Comparison of ENCODE assay signal across 8 mouse cellular contexts in the genomic region with DNA sequence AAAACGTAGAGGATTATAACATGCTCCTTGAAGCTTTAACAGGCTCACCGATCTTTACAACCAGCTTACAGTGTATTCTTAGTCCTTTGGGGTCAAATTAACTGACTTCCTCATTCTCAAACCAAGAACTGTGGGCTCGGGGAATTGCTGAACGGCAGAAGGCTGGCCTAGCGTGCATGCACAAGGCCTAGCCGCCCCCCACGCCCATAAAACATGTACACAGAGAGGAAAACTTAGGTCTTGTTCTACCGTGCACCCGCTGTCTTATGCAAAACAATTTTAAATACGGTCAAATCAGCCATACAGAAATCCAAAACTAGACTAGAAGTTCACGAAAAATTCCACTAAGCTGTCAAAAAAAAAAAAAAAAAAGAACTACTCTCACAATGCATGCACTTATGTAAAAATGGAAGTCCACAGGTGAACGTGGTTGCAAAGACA. TPM values are rescaled to one million over a fixed set of nuclear protein-coding genes. Genes with fewer than 3 reads are reported as not detected.
DNase-seq lines count a peak whose midpoint lies in the region; ATAC-seq and TF ChIP-seq lines count a peak whose summit lies in the region.

No protein-coding gene starts in this region.

- peak; percentile 41 for DNase-seq in layer of hippocampus, adult 11-12 months (ENCODE audit: low spot score)
- no peak for DNase-seq in layer of hippocampus, adult 8-10 months (ENCODE audit: low spot score in 2 of 2)
- peak; percentile 25 for DNase-seq in c-Kit-negative CD71-positive TER-119-positive erythroid progenitor cells, embryonic 14.5 days (ENCODE audit: low read depth, low spot score)
- peak; percentile 53 to 67 for DNase-seq in kidney, postnatal 4 days
- no peak for DNase-seq in midbrain, embryonic 11.5 days (ENCODE audit: low spot score, missing footprints)
- peak; percentile 33 for DNase-seq in thymus, adult 2 months
- DNase-seq in cerebellum, postnatal 4 days (ENCODE audit: low spot score in 2 of 2), result no peak

- peak overlapping the region; percentile 95 for H3K4me3 ChIP-seq in heart, embryonic 11.5 days (ENCODE audit: low read depth, low read length)
- peak overlapping the region; percentile 74 for H3K4me3 ChIP-seq in midbrain, embryonic 11.5 days (ENCODE audit: low read depth, low read length)
- peak overlapping the region; percentile 84 for H3K4me3 ChIP-seq in thymus, adult 2 months (ENCODE audit: control insufficient read depth, insufficient read depth, low read length)

- H3K9ac ChIP-seq in heart, embryonic 11.5 days (ENCODE audit: low read depth, low read length), result peak overlapping the region; percentile 100
- peak overlapping the region; percentile 94 for H3K9ac ChIP-seq in midbrain, embryonic 11.5 days (ENCODE audit: low read length)

- H3K4me1 ChIP-seq in heart, embryonic 11.5 days (ENCODE audit: control insufficient read depth, insufficient read depth, low read length), result peaks cover 3% of the 10 kb centered on the region; the same call in 1 of the 2 replicates
- peaks cover 5% of the 10 kb centered on the region; the same call in 1 of the 2 replicates for H3K4me1 ChIP-seq in midbrain, embryonic 11.5 days (ENCODE audit: control insufficient read depth, insufficient read depth, low read length)
- H3K4me1 ChIP-seq in thymus, adult 2 months (replicated peaks; ENCODE audit: control insufficient read depth, insufficient read depth, low read length), result peaks cover 3% of the 10 kb centered on the region; the same call in 1 of the 2 replicates

- TF ChIP-seq CTCF in thymus, adult 2 months (IDR thresholded peaks at IDR 0.05; ENCODE audit: borderline replicate concordance, control insufficient read depth, extremely low read depth, insufficient read depth, low read length, poor library complexity), result no peak

- no peaks in the 10 kb centered on the region for H3K9me3 ChIP-seq in heart, embryonic 11.5 days (replicated peaks; ENCODE audit: control insufficient read depth, low read length)
- H3K9me3 ChIP-seq in midbrain, embryonic 11.5 days (ENCODE audit: control insufficient read depth, low read length), result no peaks in the 10 kb centered on the region

- peak overlapping the region; percentile 99 for H3K27ac ChIP-seq in heart, embryonic 11.5 days (ENCODE audit: low read depth, low read length)
- peak overlapping the region; percentile 95; the same call in 1 of the 2 replicates for H3K27ac ChIP-seq in midbrain, embryonic 11.5 days (ENCODE audit: low read depth, low read length)
- H3K27ac ChIP-seq in thymus, adult 2 months (ENCODE audit: control insufficient read depth, insufficient read depth, low read length), result peak overlapping the region; percentile 93

- TF ChIP-seq POLR2A in thymus, adult 2 months (IDR thresholded peaks at IDR 0.05; ENCODE audit: control insufficient read depth, extremely low read depth, insufficient read depth, low read length, poor library complexity), result no peak

- no peaks in the 10 kb centered on the region for H3K27me3 ChIP-seq in heart, embryonic 11.5 days (ENCODE audit: control insufficient read depth, insufficient read depth, low read length)
- H3K27me3 ChIP-seq in midbrain, embryonic 11.5 days (ENCODE audit: control insufficient read depth, insufficient read depth, low read length), result no peaks in the 10 kb centered on the region
- H3K27me3 ChIP-seq in thymus, adult 2 months (ENCODE audit: control insufficient read depth, insufficient read depth, low read length), result no peaks in the 10 kb centered on the region

- peak overlapping the region; percentile 94 for H3K4me2 ChIP-seq in heart, embryonic 11.5 days
- H3K4me2 ChIP-seq in midbrain, embryonic 11.5 days, result peak overlapping the region; percentile 61

- WGBS in heart, embryonic 11.5 days (ENCODE audit: insufficient replicate concordance), result 5% methylated on average over 12 of the region's 12 CpGs
- WGBS in midbrain, embryonic 11.5 days, result 4% methylated on average over 12 of the region's 12 CpGs
- WGBS in thymus, adult 2 months, result under 1% methylated on average over 12 of the region's 12 CpGs

- no peaks in the 10 kb centered on the region; the same call in 1 of the 2 replicates for H3K36me3 ChIP-seq in heart, embryonic 11.5 days (ENCODE audit: control insufficient read depth, insufficient read depth, low read length)
- no peaks in the 10 kb centered on the region for H3K36me3 ChIP-seq in midbrain, embryonic 11.5 days (ENCODE audit: control insufficient read depth, insufficient read depth, low read length)
- H3K36me3 ChIP-seq in thymus, adult 2 months (ENCODE audit: control insufficient read depth, insufficient read depth, low read length), result no peaks in the 10 kb centered on the region

- no peak for ATAC-seq in heart, embryonic 11.5 days (replicated peaks; ENCODE audit: insufficient number of reproducible peaks, low FRiP score, low TSS enrichment)
- no peak for ATAC-seq in midbrain, embryonic 11.5 days (ENCODE audit: low FRiP score)

RNA-seq across cellular contexts. Expression of a gene that starts 2.8 kb away (rescaled TPM):
- total RNA-seq in layer of hippocampus, adult 8-10 months (2022), result 10 to 100 TPM; 54.6 to 58.4 (median 55.5) TPM
- 83.4 and 88.8 TPM in 2 replicates for polyA plus RNA-seq in heart, embryonic 11.5 days (2014; fragmentation: Nextera tagmentation; extraction: Ambion mirVana)
- polyA plus RNA-seq in midbrain, embryonic 11.5 days (2014; fragmentation: Nextera tagmentation; extraction: Ambion mirVana), result 136 and 144 TPM in 2 replicates
- 31.1 and 31.2 TPM in 2 replicates for polyA plus RNA-seq in thymus, adult 2 months (2012; rRNA removed)

RNA-seq across cellular contexts. Expression of a gene that starts 15.4 kb away (rescaled TPM):
- 100 to 1,000 TPM; 219 to 252 (median 242) TPM for total RNA-seq in layer of hippocampus, adult 8-10 months (2022)
- polyA plus RNA-seq in heart, embryonic 11.5 days (2014; fragmentation: Nextera tagmentation; extraction: Ambion mirVana), result 308 and 326 TPM in 2 replicates
- 114 and 120 TPM in 2 replicates for polyA plus RNA-seq in midbrain, embryonic 11.5 days (2014; fragmentation: Nextera tagmentation; extraction: Ambion mirVana)
- 256 and 263 TPM in 2 replicates for polyA plus RNA-seq in thymus, adult 2 months (2012; rRNA removed)

RNA-seq across cellular contexts. Expression of a gene that starts 30.7 kb away (rescaled TPM):
- total RNA-seq in layer of hippocampus, adult 8-10 months (2022), result 10 to 100 TPM; 45.6 to 65.8 (median 56.4) TPM
- 38.3 and 56.5 TPM in 2 replicates for polyA plus RNA-seq in heart, embryonic 11.5 days (2014; fragmentation: Nextera tagmentation; extraction: Ambion mirVana)
- polyA plus RNA-seq in midbrain, embryonic 11.5 days (2014; fragmentation: Nextera tagmentation; extraction: Ambion mirVana), result 370 and 373 TPM in 2 replicates
- 13.1 and 20.6 TPM in 2 replicates for polyA plus RNA-seq in thymus, adult 2 months (2012; rRNA removed)

RNA-seq across cellular contexts. Expression of a gene that starts 50.8 kb away (rescaled TPM):
- 1 to 10 TPM; 5.1 to 7.2 (median 6.6) TPM for total RNA-seq in layer of hippocampus, adult 8-10 months (2022)
- 0.13 and 0.70 TPM in 2 replicates for polyA plus RNA-seq in heart, embryonic 11.5 days (2014; fragmentation: Nextera tagmentation; extraction: Ambion mirVana)
- 0.93 and 1.4 TPM in 2 replicates for polyA plus RNA-seq in midbrain, embryonic 11.5 days (2014; fragmentation: Nextera tagmentation; extraction: Ambion mirVana)
- polyA plus RNA-seq in thymus, adult 2 months (2012; rRNA removed), result 0.19 and 0.37 TPM in 2 replicates

Comparison
In these comparisons a context has a peak if more than half of its experiments do, and no peak if none do; other contexts are left out.
1. DNase-seq: peak in layer of hippocampus, adult 11-12 months (single experiment), c-Kit-negative CD71-positive TER-119-positive erythroid progenitor cells, embryonic 14.5 days (single experiment), kidney, postnatal 4 days (2 of 2) and thymus, adult 2 months (single experiment); none in layer of hippocampus, adult 8-10 months (0 of 2), midbrain, embryonic 11.5 days (single experiment) and cerebellum, postnatal 4 days (0 of 2).
2. Peak in every context shown above with its lines, with median percentiles within 50 percentile points of each other: H3K27ac ChIP-seq and H3K4me3 ChIP-seq.